Mouse (Mus musculus) layer of hippocampus, adult 9-10 months (tissue): ENCODE data around the gene 4921524J17Rik.

ENCODE experiments used
- DNase-seq: peaks from one replicate; pipeline ENCODE4 v3.0.0; 2022; ENCODE audit warnings: low spot score

Gene 4921524J17Rik

DNA sequence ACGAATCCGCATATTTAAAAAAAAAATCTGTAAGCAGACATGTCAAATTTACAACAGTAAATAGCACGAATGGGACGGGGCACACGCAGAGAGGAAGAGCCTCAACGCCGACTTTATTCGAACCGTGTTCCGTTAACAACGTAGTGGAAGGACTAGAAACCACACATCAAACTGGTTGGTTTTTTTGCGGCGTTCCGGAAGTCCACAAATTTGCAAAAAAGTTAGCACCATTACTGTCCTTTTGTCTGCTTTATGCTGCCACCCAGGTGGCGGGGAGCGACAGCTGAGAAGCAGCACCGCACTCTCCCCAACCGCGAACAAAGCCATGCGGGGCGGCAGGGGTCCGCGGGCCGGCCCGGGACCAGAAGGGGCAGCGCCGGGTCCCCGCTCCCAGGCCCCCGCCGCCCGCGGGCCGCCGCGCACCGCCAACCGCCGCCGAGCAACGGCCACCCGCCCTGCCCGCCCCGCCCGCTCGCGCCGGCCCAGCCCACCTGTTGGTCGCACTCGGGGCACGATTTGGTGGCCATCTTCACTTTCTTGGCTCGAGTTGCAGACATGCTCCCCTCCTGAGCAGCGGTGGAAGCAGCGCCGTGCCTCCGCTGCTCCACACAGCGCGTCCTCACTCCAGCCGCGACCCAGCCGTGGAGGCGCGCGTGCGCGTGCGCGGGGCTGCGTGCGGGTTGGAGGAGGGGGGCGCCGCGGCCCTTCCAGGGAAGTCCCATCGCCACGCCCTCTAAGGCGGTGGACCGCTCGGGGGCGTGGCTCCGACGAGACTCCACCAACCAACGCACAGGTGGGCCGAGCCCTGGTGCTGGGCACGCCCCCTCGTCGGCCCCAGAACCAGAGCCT lies at the start of gene 4921524J17Rik:
Gene 4921524J17Rik, minus strand, starts transcription at position 666 of the 849 bp plus-strand sequence.
- DNase-seq = peak; percentile 83

DNA sequence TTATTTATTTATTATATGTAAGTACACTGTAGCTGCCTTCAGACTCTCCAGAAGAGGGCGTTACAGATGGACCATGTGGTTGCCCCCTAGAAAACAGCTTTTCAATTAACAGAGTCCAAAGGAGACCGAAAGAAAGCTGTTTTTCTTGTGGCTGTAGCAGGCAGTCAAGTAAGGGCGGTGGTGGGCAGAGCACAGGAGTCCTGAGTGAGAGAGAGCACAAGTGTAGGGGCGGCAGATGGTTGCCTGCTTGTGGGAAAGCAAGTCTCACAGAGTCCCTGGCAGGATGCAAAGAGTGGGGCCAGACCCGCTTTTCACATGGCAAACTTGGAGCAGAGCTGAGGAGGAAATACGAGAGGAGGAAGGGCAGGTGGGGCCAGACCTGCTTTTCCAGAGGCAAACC lies 49.8 kb upstream of the 4921524J17Rik start:
- no peak for DNase-seq

- DNase-seq = no peak
Measured at GRCm38 (mm10) chr8:85481900-85482299, 49.3 kb upstream of the 4921524J17Rik start.

GRCm38 (mm10) chr8:85479710-85480109 lies 47.1 kb upstream of the 4921524J17Rik start:
- no peak for DNase-seq

DNA sequence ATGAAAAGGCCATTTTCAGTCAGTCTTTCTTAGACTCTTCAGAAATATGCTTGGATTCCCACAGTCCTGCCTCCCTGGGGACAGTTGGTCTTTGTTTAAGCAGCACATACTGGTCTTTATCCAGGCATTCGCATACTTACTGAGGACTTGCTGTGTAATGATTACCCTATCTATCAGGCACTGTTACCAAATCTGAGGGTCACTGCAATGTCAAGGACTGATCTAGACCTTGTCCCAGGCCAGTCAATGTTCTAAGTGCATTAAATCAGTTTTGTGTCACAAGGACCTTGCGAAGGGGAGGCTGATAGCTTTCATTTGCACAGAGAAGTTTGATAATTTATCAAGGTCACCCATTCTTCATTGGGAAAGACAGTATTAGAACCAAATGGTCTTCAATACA lies 45.8 kb upstream of the 4921524J17Rik start:
- no peak for DNase-seq

GRCm38 (mm10) chr8:85476970-85477545 lies 44.4 kb upstream of the 4921524J17Rik start:
- no peak for DNase-seq

- DNase-seq = no peak
Measured at GRCm38 (mm10) chr8:85474924-85475323, 42.3 kb upstream of the 4921524J17Rik start.

DNA sequence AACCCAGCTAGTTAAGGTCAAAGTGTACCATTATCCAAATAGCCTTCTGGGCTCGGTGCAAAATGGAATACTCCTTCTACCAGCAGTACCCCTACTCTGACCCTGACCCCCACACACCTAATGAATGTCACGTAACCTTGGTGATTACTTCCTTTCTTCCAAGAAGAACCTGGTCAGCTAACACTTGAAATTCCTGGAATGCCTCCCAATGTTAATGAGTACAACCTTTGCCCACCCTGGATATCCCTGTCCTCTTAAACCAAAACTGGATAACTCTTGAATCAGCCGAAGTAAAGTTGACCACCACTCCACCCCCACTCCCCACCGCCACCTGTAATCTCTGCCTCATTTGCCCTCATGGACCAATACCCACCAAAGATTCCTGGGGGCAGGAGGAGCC lies 40.6 kb upstream of the 4921524J17Rik start:
- no peak for DNase-seq

GRCm38 (mm10) chr8:85472800-85473199 lies 40.2 kb upstream of the 4921524J17Rik start:
- DNase-seq = no peak

GRCm38 (mm10) chr8:85470753-85471152 lies 38.1 kb upstream of the 4921524J17Rik start:
- DNase-seq = no peak

- DNase-seq = no peak
Measured at GRCm38 (mm10) chr8:85466056-85466455, 33.4 kb upstream of the 4921524J17Rik start.

DNA sequence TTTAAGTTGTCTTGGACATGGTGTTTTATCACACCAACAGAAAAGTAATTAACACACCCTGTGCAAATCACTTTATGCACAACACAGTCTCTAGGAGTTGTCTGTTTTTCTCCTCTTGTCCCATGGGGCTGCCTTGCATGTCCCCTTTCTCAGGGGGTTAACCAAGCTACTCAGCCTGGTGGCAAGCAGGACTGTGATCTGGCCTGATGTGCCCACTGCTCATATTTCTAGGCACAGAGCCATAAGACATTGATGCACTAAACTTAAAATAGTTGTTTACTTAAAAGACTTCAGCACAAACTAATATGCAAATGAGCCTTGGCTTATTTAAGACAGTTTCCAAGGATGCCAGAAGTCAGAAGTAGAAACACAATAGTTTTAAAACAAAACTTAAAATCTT lies 31.7 kb upstream of the 4921524J17Rik start:
- no peak for DNase-seq

GRCm38 (mm10) chr8:85462441-85462840 lies 29.8 kb upstream of the 4921524J17Rik start:
- DNase-seq = no peak

DNA sequence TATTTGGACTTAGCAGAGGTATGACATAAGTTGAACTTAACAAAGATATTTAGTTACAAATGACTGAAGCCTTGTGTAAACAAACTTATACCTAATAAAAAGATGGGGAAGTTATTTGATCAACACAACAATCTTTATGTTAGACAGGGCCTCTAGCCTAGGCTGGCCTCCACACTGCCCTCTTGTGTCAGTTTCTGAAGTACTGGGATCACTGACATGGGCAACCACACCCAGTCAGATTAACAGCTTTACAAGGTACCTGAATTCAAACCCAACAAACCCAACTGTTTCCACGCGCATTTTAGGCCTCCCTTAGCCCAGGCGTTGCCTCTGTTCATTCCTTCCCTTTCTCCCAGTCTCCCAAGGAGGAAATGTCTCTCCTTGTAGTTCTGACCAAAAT lies 28.7 kb upstream of the 4921524J17Rik start:
- DNase-seq = no peak

- DNase-seq = no peak
Measured at GRCm38 (mm10) chr8:85460804-85461203, 28.2 kb upstream of the 4921524J17Rik start.

GRCm38 (mm10) chr8:85459582-85459981 lies 26.9 kb upstream of the 4921524J17Rik start:
- DNase-seq = no peak

DNA sequence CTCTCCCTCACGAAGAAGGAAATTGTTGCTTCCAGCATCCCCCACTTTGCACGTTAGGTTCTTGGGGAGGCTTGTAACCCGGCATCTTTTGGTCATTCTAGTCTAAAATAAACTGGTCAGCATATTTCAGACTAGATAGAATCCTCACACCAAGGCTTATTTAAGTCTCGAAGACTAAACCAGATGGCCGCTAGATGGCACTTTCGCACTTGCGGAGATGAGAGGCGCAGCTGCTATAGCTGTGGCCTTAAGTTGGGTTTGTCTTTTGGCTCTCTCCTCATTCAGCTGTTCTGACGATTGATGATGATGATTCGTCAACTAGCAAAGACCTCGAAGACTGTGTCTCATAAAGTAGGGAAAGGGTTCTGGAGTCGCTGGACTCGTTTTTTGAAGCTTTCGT lies 23.9 kb upstream of the 4921524J17Rik start:
- peak; percentile 51 for DNase-seq

GRCm38 (mm10) chr8:85454750-85455149 lies 22.1 kb upstream of the 4921524J17Rik start:
- DNase-seq = no peak

DNA sequence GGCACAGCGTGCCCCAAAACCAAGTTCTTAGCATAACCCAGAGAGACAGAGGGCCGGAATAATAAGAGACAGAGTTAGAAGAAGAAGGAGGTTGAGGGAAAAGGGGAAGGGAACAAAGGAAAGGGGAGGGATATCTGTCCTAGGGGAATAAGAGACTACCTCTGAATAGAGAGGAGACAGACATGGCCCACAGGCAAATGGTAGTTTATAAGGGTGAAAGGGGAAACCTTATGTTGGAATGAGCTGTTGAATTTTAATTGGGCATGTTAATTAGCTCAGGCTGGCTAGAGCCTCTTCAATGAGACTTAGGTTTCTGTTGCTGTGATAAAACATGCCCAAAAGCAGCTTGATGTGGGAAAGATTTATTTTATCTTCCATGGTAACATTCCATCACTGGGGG lies 20.6 kb upstream of the 4921524J17Rik start:
- no peak for DNase-seq

- DNase-seq = no peak
Measured at GRCm38 (mm10) chr8:85452328-85452727, 19.7 kb upstream of the 4921524J17Rik start.

DNA sequence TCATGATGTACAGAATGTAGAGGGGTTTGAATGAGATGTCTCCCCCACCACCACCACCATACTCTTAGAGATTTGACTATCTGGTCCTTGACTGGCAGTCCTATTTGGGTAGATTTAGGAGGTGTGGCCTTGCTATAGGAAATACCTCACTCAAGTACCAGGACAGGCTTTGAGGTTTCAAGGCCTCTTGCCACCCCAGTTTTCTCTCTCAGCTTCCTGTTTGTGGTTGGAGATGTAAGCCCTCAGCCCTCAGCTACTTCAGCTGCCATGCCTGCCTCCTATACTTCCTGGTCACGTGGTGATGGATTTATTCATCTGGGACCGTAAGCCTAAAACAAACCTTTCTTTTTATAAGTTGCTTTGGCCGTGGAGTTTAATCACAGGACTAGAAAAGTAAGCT lies 17.7 kb upstream of the 4921524J17Rik start:
- no peak for DNase-seq

GRCm38 (mm10) chr8:85445936-85446685 lies 13.5 kb upstream of the 4921524J17Rik start:
- no peak for DNase-seq

DNA sequence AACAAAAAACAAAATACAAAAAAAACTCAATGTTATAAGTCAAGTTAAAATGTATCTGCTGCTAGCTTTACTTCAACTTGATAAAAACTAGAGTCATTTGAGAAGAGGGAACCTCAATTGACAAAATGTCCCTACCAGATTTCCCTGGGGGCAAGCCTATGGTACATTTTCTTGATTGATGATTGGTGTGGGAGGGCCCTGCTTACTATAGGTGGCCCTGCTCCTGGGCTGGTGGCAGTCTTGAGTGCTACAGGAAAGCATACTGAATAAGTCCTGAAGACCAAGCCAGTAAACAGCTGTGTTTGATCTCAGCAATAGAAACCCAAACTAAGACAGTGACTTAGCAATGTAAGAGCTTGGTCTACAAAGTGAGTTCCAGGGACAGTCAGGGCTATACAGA lies 11.5 kb upstream of the 4921524J17Rik start:
- DNase-seq = no peak
